Mouse (Mus musculus): ENCODE results near the gene Lactbl1.

DNA sequence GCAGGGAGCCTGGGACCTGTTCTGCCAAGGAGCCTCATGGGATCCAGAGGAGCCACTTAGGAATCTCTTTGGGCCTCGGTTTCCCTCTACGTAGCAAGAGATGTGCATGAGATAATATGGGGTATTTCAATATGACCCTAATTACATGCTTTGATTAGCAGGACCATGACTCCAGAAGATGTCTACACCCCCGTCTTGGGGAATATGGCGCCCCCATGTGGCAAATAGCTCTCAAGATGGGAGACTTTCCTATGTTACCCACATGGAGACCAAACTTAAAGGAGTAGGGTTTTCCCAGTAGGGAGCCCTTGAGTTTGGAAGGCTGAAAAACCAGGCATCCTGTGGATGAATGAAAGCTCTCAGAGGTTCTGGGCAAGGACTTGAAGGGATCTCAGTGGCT lies 65.7 kb downstream of the Lactbl1 start:
- TF ChIP-seq GATA1 (IDR thresholded peaks at IDR 0.05; ENCODE audit: borderline replicate concordance, low read length) (no peak), FLI1 (IDR thresholded peaks at IDR 0.05; ENCODE audit: low read length) (no peak)

Data from megakaryocyte, embryonic 14.5 days (primary cell).